Mouse (Mus musculus) left cerebral cortex, postnatal 10 days (tissue): ENCODE data around the gene Abhd12. TPM values are rescaled to one million over a fixed set of nuclear protein-coding genes. Genes with fewer than 3 reads are reported as not detected.

Experiments used
- DNase-seq, 2 experiments: peaks; one replicate each; pipeline ENCODE4 v3.0.0; 2021 to 2022; ENCODE audit warnings: low spot score in 2 of 2, mixed read lengths in 1 of 2; ENCODE audit errors: extremely low spot score in 1 of 2
- intact Hi-C: fragments of 180-260 bp; cut with DNase I; formaldehyde crosslinking; loops from one replicate; pipeline ENCODE4 v1.15.1; 2025
- total RNA-seq, 2 experiments: library from RNA; stranded (reverse); gene quantifications; 2 replicates each; pipeline ENCODE4 v1.2.3; 2021

Abhd12 gene
- total RNA-seq, 2 experiments from 2014 or later: 184 to 197 TPM

DNA sequence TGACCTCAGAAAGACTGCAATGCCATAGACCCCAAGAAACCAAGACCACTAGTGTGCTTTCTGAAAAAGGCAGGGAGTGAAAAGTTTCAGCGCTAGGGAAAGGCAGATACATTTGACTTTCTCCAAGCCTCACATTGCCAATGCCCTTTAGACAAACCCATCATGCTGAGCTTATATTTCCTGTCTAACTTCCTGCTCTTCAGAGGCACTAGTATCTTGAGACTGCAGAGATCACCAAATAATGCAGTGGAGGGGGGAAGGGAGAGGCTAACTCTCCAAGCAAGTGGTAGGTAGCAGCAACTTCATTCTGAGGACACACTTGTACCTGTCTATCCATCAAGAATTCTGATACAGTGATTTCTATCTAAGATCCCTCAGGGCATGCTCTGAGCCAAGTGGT is 35.1 kb downstream of the Abhd12 start:
- DNase-seq: no peak
- intact Hi-C loops: no loop called here

DNA sequence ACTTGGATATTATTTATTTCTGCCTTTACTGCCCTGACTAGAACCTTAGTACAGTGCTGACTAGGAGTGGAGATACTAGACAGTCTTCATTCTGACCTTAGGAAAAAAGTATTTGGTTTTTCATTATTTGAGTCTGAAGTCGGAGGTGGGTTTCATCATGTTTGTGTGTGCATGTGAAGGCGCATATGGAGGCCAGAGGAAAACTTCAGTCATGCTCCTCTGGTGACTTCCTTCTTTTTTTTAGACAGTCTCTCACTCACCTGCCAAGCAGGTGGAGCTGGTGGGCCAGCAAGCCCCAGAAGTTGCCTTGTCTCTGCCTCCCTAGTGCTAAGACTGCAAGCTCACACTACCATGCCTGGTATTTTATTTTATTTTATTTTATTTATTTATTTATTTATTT is 37.5 kb downstream of the Abhd12 start:
- no peak for DNase-seq
- intact Hi-C loops: no loop called here

DNA sequence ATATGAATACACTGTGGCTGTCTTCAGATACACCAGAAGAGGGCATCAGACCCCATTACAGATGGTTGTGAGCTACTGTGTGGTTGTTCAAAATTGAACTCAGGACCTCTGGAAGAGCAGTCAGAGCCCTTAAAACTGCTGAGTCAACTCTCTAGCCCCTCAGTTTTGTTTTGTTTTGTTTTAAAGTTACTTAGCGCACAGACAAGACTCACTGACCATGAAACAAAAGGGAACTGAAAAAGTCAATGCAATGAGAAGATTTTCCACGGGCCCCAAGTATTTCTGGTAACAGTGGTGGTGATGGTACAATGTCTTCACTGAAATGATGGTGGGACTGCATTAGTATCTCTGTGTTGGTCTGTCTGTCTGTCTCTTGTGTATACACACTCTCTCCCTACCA is 43.4 kb downstream of the Abhd12 start:
- intact Hi-C loops: loop anchor here (5.0 kb wide), 1 partner anchor 41 kb away; the partner anchor contains the start of gene Abhd12
- no peak for DNase-seq

DNA sequence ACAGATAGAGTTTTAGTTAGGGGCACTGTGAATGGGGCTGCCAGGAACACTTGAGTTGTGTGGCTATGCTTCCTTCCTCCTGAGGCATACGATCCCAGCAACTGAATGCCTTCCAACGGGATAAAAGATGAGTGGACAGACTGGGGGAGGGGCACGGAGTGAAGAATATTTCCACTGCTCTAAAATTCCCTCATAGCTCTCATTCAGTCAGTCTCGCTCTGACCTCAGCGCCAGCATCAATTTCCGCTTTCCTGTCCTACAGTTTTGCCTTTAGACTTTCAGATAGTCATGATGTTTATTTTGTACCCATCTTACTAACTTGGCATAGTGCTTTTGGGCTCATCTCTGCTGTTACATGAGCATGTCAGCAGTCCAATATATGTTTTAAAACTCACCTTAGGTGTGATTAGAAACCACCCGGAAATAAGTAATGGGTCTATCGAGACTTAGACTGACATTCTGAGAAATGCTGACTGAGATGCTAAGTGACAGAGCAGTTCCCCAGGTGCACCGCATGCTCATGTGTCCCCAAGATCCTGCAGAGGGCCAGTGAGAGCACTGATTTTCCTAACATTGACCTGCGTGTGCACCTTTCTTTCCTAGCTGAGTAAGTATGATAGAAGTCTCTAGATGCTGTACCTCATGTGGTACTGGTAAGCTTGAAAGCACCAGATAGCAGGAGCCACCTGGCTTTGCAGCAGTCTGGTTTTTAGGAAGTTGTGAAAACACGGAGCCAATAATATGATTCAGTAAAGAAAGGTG is 44.7 kb downstream of the Abhd12 start:
- intact Hi-C loops: loop anchor here (5.0 kb wide), 1 partner anchor 42 kb away; the partner anchor contains the start of gene Abhd12
- DNase-seq: no peak

DNA sequence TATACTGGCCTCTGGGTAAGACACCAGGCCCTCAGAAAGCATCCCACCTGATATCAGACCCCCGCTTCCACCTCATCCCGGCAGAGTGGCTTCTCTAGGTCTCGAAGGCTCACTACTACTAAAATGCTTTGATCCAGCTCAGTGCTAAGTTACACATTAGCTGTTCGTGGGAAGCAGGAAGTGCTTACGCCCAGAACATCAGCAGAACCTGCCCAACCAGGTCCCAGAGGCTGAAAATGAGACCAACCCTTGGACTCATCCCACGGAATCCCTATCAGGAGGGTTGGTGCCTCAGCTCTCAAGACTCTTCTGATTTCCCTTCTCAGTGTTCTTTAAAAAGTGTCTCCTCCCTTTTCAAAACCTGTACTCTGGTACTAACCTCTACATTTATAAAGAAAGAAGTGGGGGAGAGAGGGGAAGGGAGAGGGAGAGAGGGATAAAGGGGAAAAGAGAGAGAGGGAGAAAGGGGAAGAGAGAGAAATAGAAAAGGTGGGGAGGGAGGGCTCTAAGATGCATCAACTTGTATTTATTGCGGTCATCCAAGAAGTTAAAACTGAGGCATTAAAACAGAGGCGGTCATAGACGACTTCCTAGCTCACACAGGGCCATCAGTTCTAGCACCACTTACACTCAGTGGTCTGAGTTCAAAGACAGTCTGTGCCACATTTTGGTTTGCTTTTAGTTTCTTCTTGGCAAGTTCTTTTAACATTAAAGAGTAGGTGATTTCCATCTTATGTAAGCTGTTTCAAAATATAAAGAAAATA is 45.6 kb downstream of the Abhd12 start:
- intact Hi-C loops: no loop called here
- no peak for DNase-seq

DNA sequence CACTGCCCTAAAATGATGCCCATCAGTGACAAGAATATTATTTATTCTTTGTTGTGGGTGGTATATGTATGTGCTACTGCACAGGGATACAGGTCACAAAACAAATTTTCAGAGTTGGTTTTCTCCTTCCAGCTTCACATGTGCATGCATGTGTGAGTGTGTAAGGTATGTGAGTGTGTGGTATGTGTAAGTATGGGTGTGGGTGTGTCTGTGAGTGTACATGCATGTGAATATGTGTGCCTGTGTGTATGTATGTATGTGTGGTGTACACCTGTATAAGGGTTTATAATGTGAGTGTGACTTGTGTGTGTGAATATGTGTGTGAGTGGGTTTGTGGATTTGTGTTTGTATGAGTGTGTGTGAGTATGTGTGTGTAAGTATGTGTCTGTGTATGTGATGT is 49.4 kb downstream of the Abhd12 start:
- intact Hi-C loops: no loop called here
- no peak for DNase-seq

DNA sequence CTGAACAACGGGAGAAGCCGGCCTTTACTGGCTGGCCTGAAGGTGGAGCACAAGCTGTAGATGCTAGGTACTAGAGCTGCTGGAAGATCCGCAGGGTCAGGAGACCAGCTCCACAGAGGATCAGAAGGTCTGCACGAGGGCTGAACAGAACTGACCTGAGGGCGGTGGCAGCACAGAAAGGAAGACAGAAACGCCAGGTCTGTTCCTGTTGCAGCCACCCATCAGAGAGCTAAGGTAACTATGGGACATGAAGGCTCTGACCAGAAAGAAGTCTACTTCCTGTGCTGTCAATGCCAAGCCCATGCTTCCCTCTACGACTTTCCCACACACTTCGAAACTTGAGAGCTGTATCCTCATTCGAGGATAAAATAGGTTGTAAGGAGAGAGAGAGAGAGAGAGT is 53.3 kb downstream of the Abhd12 start:
- intact Hi-C loops: no loop called here
- no peak for DNase-seq

DNA sequence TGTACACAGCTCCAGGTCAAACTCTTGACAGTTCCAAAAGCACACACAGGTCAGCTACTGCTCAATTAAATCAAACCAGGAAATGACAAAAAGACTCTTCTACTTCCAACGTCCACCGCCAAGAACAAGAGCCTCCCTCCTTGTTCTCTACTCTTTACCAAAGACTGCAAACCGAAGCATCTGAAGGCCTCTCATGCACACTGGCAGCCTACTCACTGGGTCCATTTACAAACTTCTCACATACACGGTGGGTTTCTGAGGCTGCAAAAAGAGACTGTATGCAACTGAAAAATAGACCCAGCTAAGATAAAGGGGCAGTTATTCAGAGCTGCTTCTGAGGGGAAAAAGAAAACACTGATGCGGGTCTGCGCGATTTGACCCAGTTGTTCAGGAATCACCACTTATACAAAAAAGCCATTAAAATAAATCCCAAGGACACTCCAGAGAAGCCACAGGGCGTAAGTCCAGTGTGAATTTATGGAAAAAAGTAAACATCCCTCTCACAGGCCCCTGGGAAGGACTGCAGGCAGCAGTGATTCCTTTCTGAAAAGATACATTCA is 57.0 kb downstream of the Abhd12 start:
- DNase-seq: peak in 1 of 2 experiments; percentile 50

DNA sequence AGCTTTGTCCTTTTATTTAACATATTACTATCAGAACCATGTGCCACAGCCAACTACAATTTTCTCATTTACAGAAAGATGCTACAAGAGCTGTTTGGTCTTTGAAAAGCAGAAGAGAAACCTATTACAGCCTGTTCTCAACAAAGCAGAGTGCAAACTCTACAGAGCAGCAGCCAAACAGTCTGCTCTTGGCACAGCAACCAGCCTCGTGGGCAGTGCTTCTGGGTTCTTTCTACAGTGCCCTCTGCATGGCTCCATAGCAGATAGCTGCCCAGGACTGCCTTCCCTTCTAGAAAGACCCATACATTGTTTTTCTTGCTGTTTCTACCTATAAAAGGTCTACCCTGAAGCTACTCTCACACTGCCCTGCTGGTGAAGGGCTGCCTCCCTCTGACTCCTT is 59.7 kb downstream of the Abhd12 start:
- intact Hi-C loops: loop anchor here (5.0 kb wide), 1 partner anchor 58 kb away; the partner anchor contains the start of gene Abhd12
- DNase-seq: peak in 1 of 2 experiments; percentile 64

More for the DNA sequence above, 57.0 kb downstream of the Abhd12 start:
- intact Hi-C loops: loop anchor here (5.0 kb wide), 1 partner anchor 55 kb away; the partner anchor contains the start of gene Abhd12

DNA sequence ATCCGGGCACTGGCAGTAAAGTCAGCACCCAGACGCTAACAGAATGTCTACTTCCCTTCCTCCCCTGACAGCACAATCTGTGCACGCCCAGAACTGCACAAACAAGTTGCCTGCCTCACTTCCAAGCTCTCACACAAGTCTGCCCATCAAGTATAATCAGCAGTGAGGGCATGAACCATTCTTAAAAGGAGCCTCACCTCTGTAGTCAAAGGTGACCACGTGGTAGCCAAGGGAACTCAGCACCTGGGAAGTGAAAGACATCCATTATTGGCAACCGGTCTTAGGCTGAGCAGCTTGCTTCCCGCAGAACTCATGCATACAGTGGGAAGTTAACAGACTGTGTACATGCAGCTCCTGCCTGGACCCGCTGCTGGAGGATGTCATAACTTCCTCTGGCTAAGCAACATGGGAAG is 62.5 kb downstream of the Abhd12 start:
- intact Hi-C loops: no loop called here
- DNase-seq: peak in 1 of 2 experiments; percentile 38

DNA sequence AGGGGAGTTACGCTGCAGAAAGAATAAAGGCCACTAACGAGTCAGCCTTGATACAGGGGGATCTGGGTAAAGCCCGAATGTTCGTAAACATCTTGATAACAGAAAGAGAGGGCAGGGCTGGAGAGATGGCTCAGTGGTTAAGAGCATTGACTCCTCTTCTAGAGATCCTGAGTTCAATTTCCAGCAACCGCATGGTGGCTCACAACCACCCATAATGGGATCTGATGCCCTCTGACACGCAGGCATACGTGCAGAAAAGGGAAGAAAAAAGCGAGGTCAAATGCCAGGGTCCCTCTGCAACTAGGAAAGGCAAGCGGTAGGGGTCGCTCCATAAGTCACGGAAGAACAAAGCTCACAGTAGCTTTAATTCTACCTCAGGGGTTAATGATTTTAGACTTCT is 63.4 kb downstream of the Abhd12 start:
- intact Hi-C loops: no loop called here
- DNase-seq: no peak

DNA sequence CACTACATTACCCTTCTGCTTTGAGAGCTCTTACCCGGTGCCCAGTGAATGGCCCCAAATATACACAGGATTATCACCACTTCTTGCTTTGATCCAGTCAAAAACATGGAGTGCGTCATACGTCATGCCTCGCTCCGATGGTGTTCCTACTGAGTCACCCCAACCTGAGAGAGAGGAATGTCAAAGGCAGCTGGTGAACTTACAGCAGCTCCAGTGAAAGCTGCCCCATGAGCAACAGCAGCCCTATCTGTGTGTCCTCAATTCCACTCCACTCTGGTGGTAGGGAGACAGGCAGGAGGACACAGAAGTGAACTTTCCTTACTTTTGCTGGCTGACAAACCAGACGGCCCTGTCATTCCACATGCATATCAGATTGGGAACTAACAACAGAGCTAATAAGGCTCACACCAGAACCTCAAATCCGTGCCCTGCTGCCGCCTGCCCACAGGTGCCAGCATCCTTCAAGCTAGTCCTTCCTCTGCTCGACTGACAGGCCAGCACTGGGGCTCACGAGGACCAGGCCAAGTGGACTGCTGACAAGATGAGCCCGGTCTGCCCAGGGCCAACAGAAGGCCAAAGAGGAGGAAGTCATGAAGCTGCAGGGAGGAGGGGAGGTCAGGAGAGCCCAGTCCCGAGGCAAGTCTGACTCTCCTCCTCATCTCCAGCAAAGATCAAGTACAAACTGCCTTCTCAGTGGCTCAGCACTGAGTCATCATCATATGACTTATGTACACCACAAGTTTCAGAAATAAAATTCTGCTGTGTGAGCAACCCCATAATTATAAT is 64.7 kb downstream of the Abhd12 start:
- DNase-seq: no peak
- intact Hi-C loops: loop anchor here (10.0 kb wide), 1 partner anchor 165 kb away; no protein-coding TSS in a partner anchor

DNA sequence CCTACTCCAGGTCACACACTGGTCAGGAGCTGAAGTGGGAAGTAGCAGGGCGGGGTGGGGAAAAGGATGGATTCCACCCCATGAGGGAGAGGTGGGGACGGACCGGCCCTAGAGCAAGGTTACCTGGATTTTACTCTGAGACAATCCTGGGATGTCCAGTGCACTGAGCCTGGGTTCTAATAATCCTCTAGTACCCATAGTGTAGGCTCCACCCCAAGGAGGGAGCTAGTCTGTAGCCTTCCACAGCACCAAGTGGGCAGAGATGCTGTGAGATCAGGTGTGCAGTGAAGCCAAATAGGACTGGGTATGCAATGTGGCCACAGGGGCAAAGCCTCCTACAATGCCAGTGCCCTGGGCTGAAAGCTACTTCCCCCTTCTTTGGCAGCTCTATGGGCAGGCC is 66.8 kb downstream of the Abhd12 start:
- intact Hi-C loops: loop anchor here (10.0 kb wide), 1 partner anchor 167 kb away; no protein-coding TSS in a partner anchor
- DNase-seq: no peak

DNA sequence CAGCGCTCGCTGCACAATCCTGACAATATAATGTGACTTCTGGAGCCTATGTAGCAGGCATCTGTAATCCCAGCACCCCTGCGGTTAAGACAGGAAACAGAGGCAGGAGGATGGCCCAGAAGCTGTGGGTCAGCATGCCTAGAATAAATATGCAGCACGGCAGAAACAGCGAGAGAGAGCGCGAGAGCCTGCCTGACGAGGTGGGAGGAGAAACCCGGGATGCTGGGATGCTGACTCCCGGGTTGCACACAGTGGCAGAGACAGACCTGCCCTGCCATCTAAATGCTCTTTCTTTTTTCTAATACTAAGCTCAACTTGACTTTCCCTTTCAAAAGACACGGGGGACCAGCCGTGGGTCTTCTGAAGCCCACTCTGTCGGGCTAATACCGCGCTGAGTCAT is 67.6 kb downstream of the Abhd12 start:
- intact Hi-C loops: loop anchor here (10.0 kb wide), 1 partner anchor 168 kb away; no protein-coding TSS in a partner anchor
- no peak for DNase-seq

DNA sequence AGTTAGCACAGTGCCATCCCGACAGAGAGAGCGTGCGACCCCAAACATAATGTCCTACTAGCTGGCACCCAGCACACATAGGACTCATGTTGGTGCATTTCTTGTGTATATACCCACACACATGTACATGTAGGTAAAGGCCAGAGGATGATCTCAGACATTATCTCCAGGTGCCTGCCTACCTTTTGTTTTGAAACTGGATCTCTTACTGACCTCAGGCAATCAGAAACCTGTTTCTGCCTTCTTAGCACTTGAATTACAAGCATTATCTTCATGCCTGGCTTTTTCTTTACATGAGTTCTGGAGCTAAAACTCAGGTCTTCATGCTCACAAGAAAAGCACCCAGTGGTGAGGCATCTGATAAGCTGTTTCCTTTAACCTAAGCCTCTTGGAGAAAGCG is 68.6 kb downstream of the Abhd12 start:
- no peak for DNase-seq
- intact Hi-C loops: loop anchor here (10.0 kb wide), 1 partner anchor 169 kb away; no protein-coding TSS in a partner anchor

DNA sequence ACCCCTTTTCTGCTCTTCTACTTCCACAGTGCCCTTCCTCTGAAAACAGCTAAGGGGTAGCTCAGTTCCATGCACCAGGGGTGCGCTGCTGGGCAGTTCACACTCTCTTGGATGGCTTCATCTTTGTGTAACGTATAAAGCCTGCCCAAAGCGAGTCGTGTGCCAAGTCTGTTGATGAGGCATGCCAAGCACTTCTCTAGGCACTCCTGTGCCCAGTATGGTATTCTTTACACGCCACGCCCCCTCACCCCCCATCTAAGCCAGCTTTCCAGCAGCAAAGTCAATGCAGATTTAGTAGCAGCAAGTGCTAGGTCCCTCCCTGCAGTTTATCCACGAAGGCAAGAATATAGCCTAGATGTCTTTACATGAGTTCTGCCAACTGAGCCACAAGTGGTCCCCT is 69.9 kb downstream of the Abhd12 start:
- DNase-seq: no peak
- intact Hi-C loops: loop anchor here (5.0 to 10.0 kb wide), 2 partner anchors 68 to 170 kb away; partner anchors contain the start of gene Abhd12

DNA sequence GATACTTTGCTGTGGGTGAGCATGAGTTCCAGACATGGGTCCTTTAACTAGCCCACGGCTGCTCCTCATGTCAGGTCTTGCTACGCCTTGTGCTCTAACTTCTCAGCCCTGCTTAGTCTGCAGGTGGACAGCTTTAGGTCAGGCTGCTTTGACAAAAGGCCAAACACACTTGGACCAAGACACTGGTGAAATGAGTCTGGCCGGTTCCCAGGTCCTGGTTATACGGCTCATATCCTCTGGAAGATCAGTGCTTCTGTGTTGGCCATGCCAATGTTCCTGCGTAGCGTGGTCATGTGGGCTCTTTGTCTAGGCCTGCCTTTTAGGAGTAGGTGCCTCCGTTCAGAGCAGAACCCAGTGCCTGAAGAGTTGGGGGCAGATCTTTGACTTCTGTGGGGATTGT is 72.5 kb downstream of the Abhd12 start:
- intact Hi-C loops: loop anchor here (5.0 to 10.0 kb wide), 2 partner anchors 70 to 173 kb away; partner anchors contain the start of gene Abhd12
- no peak for DNase-seq

DNA sequence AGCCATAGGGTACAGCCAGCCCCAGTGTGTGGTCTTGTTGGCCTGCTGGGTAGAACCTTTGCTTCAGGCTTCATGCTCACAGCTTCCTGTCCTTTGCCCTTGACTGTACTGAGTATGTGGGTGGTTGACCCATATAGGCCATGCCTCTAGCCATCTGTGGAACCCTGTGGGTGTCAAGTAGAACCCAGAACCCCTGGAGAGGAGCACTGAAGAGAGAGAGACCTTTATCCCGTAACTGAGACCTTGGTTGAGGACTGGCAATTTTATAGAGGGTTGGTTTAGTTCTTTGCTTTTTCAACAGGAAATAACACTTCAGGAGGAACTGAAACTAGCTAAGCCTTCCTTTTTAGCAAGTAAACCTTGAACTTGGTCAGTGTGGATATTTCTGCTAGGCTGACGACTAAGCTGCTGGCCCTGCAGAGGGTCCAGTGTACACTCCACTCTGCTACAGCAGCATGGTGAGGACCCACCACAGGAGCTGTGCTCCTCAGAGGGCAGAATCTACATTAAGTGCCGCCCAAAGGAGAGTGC is 73.6 kb downstream of the Abhd12 start:
- no peak for DNase-seq
- intact Hi-C loops: loop anchor here (5.0 to 10.0 kb wide), 2 partner anchors 71 to 174 kb away; partner anchors contain the start of gene Abhd12
